Mouse (Mus musculus): ENCODE results near the gene Chchd4.

GRCm38 (mm10) chr6:91486736-91487453 lies 13.5 kb upstream of the Chchd4 start:
- TF ChIP-seq GATA1 (IDR thresholded peaks at IDR 0.05; ENCODE audit: borderline replicate concordance, low read length) (no peak), FLI1 (IDR thresholded peaks at IDR 0.05; ENCODE audit: low read length) (no peak)
